Mouse (Mus musculus) forebrain, embryonic 16.5 days (tissue): ENCODE measurements around the gene Gm973. TPM values are rescaled to one million over a fixed set of nuclear protein-coding genes. Genes with fewer than 3 reads are reported as not detected.

Experiments used
- ATAC-seq: fragments of 200-750 bp; cut with Nextera tagmentation; 2 replicates; pipeline ENCODE4 v1.8.0; 2017; ENCODE audit warnings: mild to moderate bottlenecking, moderate library complexity
- H3K27ac ChIP-seq: fragments of 300-500 bp; sonication (generic); 2 replicates; pipeline ENCODE4 v1.5.1; 2014; ENCODE audit warnings: low read length, control low read depth
- H3K27me3 ChIP-seq: fragments of 300-500 bp; sonication (generic); replicated peaks from 2 replicates; pipeline ENCODE4 v1.6.1; 2014; ENCODE audit warnings: low read length; ENCODE audit not compliant: control insufficient read depth, insufficient read depth
- H3K36me3 ChIP-seq: fragments of 300-500 bp; sonication (generic); 2 replicates; pipeline ENCODE4 v1.6.1; 2014; ENCODE audit not compliant: control insufficient read depth, insufficient read depth
- H3K4me1 ChIP-seq: fragments of 300-500 bp; sonication (generic); replicated peaks from 2 replicates; pipeline ENCODE4 v1.6.1; 2014; ENCODE audit warnings: low read length; ENCODE audit not compliant: control insufficient read depth, insufficient read depth
- H3K4me2 ChIP-seq: fragments of 300-500 bp; sonication (generic); 2 replicates; pipeline ENCODE4 v1.6.1; 2014; ENCODE audit warnings: mild to moderate bottlenecking, low read length, control low read depth
- H3K4me3 ChIP-seq: fragments of 300-500 bp; sonication (generic); replicated peaks from 2 replicates; pipeline ENCODE4 v1.5.1; 2014; ENCODE audit warnings: mild to moderate bottlenecking, low read length, control low read depth
- H3K9ac ChIP-seq: fragments of 300-500 bp; sonication (generic); replicated peaks from 2 replicates; pipeline ENCODE4 v1.6.1; 2014; ENCODE audit warnings: low read depth, low read length, control low read depth
- H3K9me3 ChIP-seq: fragments of 300-500 bp; sonication (generic); 2 replicates; pipeline ENCODE4 v1.6.1; 2016; ENCODE audit warnings: low read length; ENCODE audit not compliant: control insufficient read depth
- WGBS: fragments of 180-500 bp; shearing (Covaris S2); extraction: QIAGEN DNeasy Blood & Tissue Kit; methylation state at CpG from one replicate; pipeline ENCODE4 v1.1.7; 2014; 5-methylcytosine and 5-hydroxymethylcytosine counted together
- polyA plus RNA-seq: library from polyadenylated mRNA; unstranded; fragments of >200 nt; fragmentation: Nextera tagmentation; extraction: Ambion mirVana; gene quantifications from 2 replicates; pipeline ENCODE4 v1.2.1, GENCODE M21; 2015

Gene Gm973
- polyA plus RNA-seq, 1 experiment from 2014 or later, result 6.2 TPM

DNA sequence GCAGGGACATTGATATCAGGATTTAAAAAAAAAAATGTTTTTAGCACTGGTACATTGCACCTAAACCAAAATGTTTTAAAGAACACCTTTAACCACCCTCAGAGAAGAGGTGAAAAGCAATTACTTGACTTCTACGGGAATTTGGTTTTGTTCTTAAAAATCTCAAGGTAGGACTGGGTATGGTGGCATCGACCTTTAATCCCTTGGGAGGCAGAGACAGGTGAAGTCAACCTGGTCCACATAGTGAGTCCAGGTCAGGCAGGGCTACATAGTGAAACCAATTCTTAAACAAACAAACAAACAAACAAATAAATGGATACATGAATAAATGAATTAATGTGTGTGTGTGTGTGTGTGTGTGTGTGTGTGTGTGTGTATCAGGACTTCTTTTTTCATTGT lies 11.8 kb upstream of the Gm973 start:
- no peak overlapping the region for H3K4me3 ChIP-seq
- no peaks in the 10 kb centered on the region for H3K36me3 ChIP-seq
- H3K4me1 ChIP-seq, result no peaks in the 10 kb centered on the region
- no peaks in the 10 kb centered on the region for H3K27me3 ChIP-seq
- no peaks in the 10 kb centered on the region for H3K9me3 ChIP-seq
- H3K27ac ChIP-seq, result no peak overlapping the region
- H3K4me2 ChIP-seq, result no peak overlapping the region
- no peak overlapping the region for H3K9ac ChIP-seq
- WGBS, result 78% methylated on average over 2 of the region's 2 CpGs
- ATAC-seq, result no peak

DNA sequence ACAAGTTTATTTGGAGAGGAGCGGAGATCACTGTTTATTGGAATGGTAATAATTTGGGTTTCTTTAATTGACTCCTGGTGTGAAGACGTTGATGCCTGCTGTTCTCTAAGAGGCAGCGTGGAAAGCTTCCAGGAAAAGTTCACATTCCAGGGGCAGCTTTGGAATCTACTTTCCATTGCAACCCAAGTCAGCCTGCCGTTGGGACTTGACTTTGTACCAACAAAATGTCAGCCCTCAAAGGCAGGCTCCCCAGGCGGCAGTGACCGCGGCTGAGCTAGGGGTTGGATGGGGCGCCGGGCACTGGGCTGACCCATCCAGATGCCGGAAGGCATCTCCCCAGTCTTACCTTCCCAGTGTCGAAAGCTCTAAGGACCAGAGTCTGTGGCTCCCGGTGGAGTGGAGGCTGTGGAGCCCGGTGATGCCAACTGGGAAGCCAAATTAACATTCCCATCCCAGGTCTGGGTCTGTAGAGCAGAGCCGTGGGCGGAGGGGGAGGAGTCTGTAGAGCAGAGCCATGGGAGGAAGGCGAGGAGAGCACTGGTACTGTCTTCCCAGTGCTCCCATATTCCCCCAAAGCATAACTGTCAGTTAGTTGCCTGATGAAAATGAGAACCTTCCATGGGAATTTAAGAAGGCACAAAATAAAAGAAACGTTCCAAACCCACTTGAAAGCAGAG lies 7.5 kb upstream of the Gm973 start:
- H3K9ac ChIP-seq, result no peak overlapping the region
- H3K27me3 ChIP-seq, result no peaks in the 10 kb centered on the region
- H3K4me1 ChIP-seq, result no peaks in the 10 kb centered on the region
- no peaks in the 10 kb centered on the region for H3K36me3 ChIP-seq
- no peaks in the 10 kb centered on the region for H3K9me3 ChIP-seq
- WGBS, result 31% methylated on average over 17 of the region's 17 CpGs
- no peak overlapping the region for H3K4me3 ChIP-seq
- no peak overlapping the region for H3K27ac ChIP-seq
- no peak for ATAC-seq
- H3K4me2 ChIP-seq, result no peak overlapping the region

DNA sequence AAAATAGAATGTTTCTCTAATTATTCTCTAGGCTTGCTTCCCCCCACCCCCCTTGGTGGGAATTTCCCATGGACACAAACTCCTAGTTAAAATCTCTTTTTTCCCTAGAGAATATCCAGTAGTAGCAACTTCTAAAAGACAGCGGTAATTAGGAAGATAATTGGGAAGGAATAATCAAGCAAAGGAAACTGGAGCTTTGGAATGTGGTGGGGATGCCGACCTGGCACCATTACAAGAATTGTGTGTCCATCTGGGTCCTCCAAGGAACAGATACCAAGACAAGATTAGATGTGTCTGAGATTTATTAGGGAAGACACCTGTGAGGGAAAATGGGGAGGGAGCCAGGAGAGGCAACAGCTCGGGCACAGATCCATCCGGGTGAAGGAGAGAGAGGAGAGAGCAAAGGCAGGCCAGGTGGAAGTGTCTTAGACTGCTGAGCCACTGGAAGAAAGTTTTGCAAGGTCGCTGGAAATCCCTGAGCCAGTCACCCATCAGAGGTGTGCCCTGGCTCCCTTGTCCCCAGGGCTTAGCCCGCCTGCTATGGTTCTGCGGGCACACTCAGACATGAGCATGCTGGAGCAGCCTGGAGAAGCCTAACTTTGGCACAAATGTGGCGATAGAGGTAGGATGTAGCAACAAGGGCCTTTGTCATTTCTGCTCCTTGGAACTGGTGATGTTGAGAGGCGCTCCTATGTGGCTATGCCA lies 4.3 kb upstream of the Gm973 start:
- no peaks in the 10 kb centered on the region for H3K9me3 ChIP-seq
- 41% methylated on average over 9 of the region's 9 CpGs for WGBS

DNA sequence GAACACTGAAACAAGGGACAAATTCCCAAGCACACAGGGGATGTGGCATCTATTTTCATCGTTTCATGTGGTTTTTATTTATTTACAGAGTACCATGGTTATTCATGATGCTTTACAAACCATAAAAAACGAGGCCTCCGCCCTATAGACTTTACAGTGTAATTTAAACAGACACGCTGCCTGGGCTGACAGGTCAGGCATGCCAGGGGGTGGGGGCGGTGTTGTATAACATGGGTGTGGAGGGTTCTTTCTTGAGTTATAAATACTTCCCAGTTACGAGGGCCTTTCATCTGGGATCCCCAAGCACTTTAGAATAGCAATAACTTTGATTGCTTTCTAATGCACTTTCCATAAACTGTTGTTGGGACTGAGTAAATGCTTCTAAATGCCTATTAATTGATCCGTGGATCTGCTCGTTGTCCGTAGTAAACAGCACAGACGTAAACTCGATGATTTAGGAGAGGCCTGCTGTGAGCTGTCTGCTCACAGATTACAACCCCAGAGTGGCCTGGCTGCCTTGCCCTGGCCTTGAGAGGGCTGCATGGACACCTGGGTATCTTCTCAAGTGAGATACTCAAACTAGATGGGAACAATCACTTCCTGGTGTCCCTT lies 4.3 kb downstream of the Gm973 start:
- no peaks in the 10 kb centered on the region for H3K36me3 ChIP-seq
- 48% methylated on average over 11 of the region's 11 CpGs for WGBS
- H3K27ac ChIP-seq, result no peak overlapping the region
- no peak overlapping the region for H3K4me2 ChIP-seq
- H3K27me3 ChIP-seq, result no peaks in the 10 kb centered on the region
- H3K4me1 ChIP-seq, result peaks cover 15% of the 10 kb centered on the region
- H3K9me3 ChIP-seq, result no peaks in the 10 kb centered on the region
- no peak for ATAC-seq
- no peak overlapping the region for H3K4me3 ChIP-seq
- no peak overlapping the region for H3K9ac ChIP-seq

More for the DNA sequence above, 4.3 kb upstream of the Gm973 start:
- no peak for ATAC-seq
- H3K4me2 ChIP-seq, result no peak overlapping the region
- no peaks in the 10 kb centered on the region for H3K27me3 ChIP-seq
- no peak overlapping the region for H3K27ac ChIP-seq
- H3K4me1 ChIP-seq, result peaks cover 15% of the 10 kb centered on the region
- no peaks in the 10 kb centered on the region for H3K36me3 ChIP-seq
- no peak overlapping the region for H3K4me3 ChIP-seq
- no peak overlapping the region for H3K9ac ChIP-seq

DNA sequence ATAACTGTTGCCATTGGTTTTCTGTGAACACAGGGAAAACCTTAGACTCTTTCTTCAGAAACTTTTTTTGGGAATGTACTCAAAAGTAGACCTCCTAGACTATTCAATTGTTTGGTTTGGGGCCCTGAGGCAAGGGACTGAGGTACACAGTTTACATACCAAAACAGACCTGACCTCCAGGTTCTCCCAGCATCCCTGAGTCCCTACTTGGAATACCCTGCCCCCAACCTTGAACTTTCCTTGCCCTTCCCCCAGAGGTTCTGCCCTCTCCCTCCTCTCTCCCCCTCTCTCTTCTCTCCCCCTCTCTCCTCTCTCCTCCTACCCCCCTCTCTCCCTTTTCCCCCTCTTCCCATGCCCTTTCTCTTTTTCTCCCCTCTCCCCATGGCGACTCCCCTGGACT lies 6.4 kb downstream of the Gm973 start:
- Histone ChIP-seq H3K9me3 (no peaks in the 10 kb centered on the region), H3K27me3 (no peaks in the 10 kb centered on the region), H3K27ac (no peak overlapping the region), H3K36me3 (no peaks in the 10 kb centered on the region), H3K4me1 (no peaks in the 10 kb centered on the region; the same call in 1 of the 2 replicates), H3K4me3 (no peak overlapping the region), H3K4me2 (no peak overlapping the region), H3K9ac (no peak overlapping the region)
- ATAC-seq, result no peak
- WGBS, result 45% methylated on average over 1 of the region's 1 CpGs

DNA sequence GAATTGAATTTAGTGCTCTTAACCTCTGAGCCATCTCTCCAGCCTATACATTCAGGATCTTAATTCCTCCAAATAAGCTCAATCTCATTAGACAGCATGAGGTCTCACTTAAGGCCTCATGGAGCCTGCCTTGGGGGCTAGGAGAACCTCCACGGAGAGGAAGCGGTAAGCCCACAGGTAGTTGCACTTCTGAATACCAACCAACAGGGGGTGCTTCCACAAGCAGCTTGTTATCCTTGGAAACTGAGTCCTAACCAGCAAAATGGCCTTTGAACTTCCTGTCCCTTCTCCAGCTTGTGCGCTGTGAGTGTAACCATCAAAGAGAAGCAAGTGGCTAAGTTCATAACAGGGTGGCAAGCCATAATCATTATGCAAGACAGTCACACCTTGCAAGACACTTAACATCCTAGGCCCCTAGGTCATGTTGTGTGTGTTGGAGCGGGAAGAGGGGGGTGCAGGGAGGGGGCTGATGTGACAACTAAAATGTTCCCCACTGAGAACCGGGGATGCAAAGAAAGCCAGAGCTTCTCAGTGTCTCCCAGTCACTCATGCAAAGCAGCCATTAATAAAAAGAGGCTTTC lies 7.4 kb downstream of the Gm973 start:
- Histone ChIP-seq H3K4me3 (no peak overlapping the region), H3K9me3 (no peaks in the 10 kb centered on the region), H3K36me3 (no peaks in the 10 kb centered on the region), H3K9ac (no peak overlapping the region), H3K27ac (no peak overlapping the region), H3K4me2 (no peak overlapping the region), H3K27me3 (no peaks in the 10 kb centered on the region), H3K4me1 (no peaks in the 10 kb centered on the region; the same call in 1 of the 2 replicates)
- no peak for ATAC-seq
- WGBS, result 49% methylated on average over 5 of the region's 5 CpGs

DNA sequence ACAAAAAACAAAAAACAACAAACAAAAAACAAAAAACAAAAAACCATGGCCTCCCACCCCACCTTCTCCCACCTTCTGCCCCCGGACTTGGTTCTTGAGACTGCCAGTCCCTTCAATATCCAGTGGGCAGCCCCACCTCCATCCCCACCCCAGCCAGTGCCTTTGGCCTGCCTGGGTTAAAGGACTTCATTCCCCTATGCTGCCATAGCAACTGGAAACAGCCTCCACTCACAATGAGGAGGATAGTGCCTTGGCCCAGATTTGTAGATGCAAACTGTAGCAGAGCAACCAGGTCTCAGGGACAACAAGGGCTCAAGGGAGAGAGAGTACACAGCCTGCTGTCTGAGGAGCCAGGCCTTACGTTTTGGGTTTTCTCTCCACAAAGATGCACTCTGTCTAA lies 8.0 kb downstream of the Gm973 start:
- WGBS, result 28% methylated on average over 2 of the region's 2 CpGs
- no peaks in the 10 kb centered on the region for H3K27me3 ChIP-seq

DNA sequence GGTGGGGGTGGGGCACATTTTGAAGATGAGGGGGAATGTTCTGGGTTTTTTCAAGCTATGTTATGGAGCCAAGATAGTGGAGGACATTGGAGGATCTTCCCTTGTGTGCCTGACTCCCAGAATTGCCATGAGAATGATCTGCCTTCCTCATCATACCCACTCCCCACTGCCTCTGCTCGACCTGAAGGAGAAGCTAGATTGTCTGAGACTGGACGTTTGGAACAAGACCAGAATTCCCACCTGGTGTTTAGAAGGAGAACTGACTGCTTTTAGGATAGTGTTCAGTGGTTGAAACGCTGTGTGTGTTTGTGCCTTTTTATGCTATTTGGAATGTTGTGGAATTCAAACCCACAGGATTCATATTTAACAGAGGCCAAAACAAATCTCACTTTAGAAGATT lies 8.7 kb downstream of the Gm973 start:
- Histone ChIP-seq H3K9ac (no peak overlapping the region), H3K4me2 (no peak overlapping the region), H3K4me1 (no peaks in the 10 kb centered on the region; the same call in 1 of the 2 replicates), H3K9me3 (no peaks in the 10 kb centered on the region), H3K27ac (no peak overlapping the region), H3K4me3 (no peak overlapping the region), H3K36me3 (no peaks in the 10 kb centered on the region), H3K27me3 (no peaks in the 10 kb centered on the region)
- WGBS, result 55% methylated on average over 3 of the region's 3 CpGs
- ATAC-seq, result no peak

More for the DNA sequence above, 8.0 kb downstream of the Gm973 start:
- H3K4me1 ChIP-seq, result no peaks in the 10 kb centered on the region; the same call in 1 of the 2 replicates
- H3K27ac ChIP-seq, result no peak overlapping the region
- no peaks in the 10 kb centered on the region for H3K9me3 ChIP-seq
- peak; percentile 63 for ATAC-seq
- H3K36me3 ChIP-seq, result no peaks in the 10 kb centered on the region
- H3K9ac ChIP-seq, result no peak overlapping the region
- H3K4me2 ChIP-seq, result no peak overlapping the region
- no peak overlapping the region for H3K4me3 ChIP-seq

DNA sequence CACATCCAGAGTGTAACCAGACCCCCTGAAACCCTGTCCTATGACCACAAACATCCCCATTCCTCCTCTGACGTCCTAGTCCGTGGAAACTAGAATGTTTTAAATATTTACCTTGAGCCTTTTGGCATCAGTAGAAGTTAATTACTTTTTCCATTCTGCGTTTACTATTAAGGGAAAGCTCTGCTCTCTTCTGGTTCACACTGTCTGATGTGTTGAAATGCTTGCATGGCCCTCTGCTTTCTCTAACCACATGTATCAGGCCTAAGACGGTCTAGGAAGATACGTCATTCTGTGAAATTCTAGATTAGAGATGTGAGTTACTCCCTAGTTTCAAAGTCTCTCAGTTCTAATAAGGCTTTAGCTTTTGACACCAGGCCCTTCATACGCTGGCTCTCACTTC lies 11.2 kb downstream of the Gm973 start:
- no peaks in the 10 kb centered on the region for H3K27me3 ChIP-seq
- no peak overlapping the region for H3K9ac ChIP-seq
- no peak overlapping the region for H3K4me2 ChIP-seq
- H3K9me3 ChIP-seq, result no peaks in the 10 kb centered on the region
- H3K4me3 ChIP-seq, result no peak overlapping the region
- ATAC-seq, result no peak
- H3K36me3 ChIP-seq, result no peaks in the 10 kb centered on the region
- no peaks in the 10 kb centered on the region; the same call in 1 of the 2 replicates for H3K4me1 ChIP-seq
- WGBS, result 95% methylated on average over 6 of the region's 6 CpGs
- no peak overlapping the region for H3K27ac ChIP-seq
